Mouse (Mus musculus) limb, embryonic 13.5 days (tissue): ENCODE results near the gene S1pr3. TPM values are rescaled to one million over a fixed set of nuclear protein-coding genes. Genes with fewer than 3 reads are reported as not detected.

Source experiments
- ATAC-seq: fragments of 200-750 bp; cut with Nextera tagmentation; 2 replicates; pipeline ENCODE4 v1.8.0; 2017; ENCODE audit warnings: low read depth, moderate number of reproducible peaks, moderate TSS enrichment; ENCODE audit not compliant: low FRiP score
- H3K27ac ChIP-seq: fragments of 300-500 bp; sonication (generic); 2 replicates; pipeline ENCODE4 v1.5.1; 2015; ENCODE audit warnings: inconsistent platforms, mild to moderate bottlenecking, moderate library complexity
- H3K27me3 ChIP-seq: fragments of 300-500 bp; sonication (generic); 2 replicates; pipeline ENCODE4 v1.6.1; 2015; ENCODE audit warnings: mild to moderate bottlenecking, inconsistent platforms
- H3K36me3 ChIP-seq: fragments of 300-500 bp; sonication (generic); 2 replicates; pipeline ENCODE4 v1.6.1; 2015; ENCODE audit warnings: inconsistent platforms, mild to moderate bottlenecking, moderate library complexity
- H3K4me1 ChIP-seq: fragments of 300-500 bp; sonication (generic); 2 replicates; pipeline ENCODE4 v1.6.1; 2015; ENCODE audit warnings: inconsistent platforms
- H3K4me2 ChIP-seq: fragments of 300-500 bp; sonication (generic); replicated peaks from 2 replicates; pipeline ENCODE4 v1.6.1; 2015; ENCODE audit warnings: inconsistent platforms, mild to moderate bottlenecking, moderate library complexity
- H3K4me3 ChIP-seq: fragments of 300-500 bp; sonication (generic); 2 replicates; pipeline ENCODE4 v1.5.1; 2015; ENCODE audit warnings: moderate library complexity, mild to moderate bottlenecking, inconsistent platforms
- H3K9ac ChIP-seq: fragments of 300-500 bp; sonication (generic); 2 replicates; pipeline ENCODE4 v1.6.1; 2015; ENCODE audit warnings: mild to moderate bottlenecking, inconsistent platforms
- H3K9me3 ChIP-seq: fragments of 300-500 bp; sonication (generic); 2 replicates; pipeline ENCODE4 v1.6.1; 2016; ENCODE audit warnings: inconsistent platforms
- WGBS: fragments of 180-500 bp; shearing (Covaris S2); methylation state at CpG from one replicate; pipeline ENCODE4 v1.1.7; 2015; 5-methylcytosine and 5-hydroxymethylcytosine counted together
- polyA plus RNA-seq: library from polyadenylated mRNA; unstranded; fragments of >200 nt; fragmentation: Nextera tagmentation; extraction: Ambion mirVana; gene quantifications from 2 replicates; pipeline ENCODE4 v1.2.1, GENCODE M21; 2015

S1pr3 gene
- polyA plus RNA-seq, 1 experiment from 2014 or later: 161 TPM

DNA sequence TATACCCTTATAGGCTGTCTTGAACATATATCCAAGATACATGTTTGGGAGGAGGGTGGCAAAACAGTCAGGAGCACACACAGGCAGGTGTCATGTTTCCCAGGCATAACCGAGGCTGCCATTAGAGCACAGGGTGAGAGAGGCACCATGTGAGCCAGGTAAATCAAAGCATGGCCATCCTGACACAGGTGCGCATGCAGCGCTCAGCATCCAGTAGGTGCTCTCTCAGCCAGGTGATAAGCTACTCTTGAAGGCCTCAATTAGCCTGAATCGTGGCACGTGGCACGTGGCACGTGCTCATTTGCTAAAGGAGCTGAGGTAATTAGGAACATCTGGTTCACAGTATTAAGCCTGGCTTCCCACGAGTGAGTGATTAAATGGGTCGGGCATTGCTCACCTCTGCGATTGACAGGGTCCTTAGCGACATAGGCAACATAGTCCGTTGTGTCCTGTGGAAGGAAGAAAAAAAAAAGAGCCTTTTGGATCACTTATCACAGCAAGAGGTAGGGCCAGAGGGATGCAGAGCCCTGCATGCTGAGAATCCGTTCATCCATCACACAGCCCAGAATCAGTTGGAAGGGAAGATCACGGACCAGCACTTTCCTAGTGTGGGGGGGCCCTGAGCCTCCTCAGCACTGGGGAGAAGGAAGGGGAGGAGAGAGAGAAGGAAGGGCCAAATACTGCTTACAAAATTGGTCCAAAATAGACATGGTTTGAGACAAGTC is 57.8 kb downstream of the S1pr3 start:
- WGBS: 33% methylated on average over 14 of the region's 14 CpGs
- Histone ChIP-seq H3K4me1 (0 out of 2 replicates have a peak, but pooled peaks cover 4% of the 10 kb centered on the region), H3K27ac (no peak overlapping the region), H3K4me3 (no peak overlapping the region), H3K36me3 (no peaks in the 10 kb centered on the region), H3K9me3 (no peaks in the 10 kb centered on the region), H3K27me3 (peaks cover 3% of the 10 kb centered on the region; the same call in 1 of the 2 replicates), H3K4me2 (no peak overlapping the region), H3K9ac (no peak overlapping the region)
- ATAC-seq: no peak

DNA sequence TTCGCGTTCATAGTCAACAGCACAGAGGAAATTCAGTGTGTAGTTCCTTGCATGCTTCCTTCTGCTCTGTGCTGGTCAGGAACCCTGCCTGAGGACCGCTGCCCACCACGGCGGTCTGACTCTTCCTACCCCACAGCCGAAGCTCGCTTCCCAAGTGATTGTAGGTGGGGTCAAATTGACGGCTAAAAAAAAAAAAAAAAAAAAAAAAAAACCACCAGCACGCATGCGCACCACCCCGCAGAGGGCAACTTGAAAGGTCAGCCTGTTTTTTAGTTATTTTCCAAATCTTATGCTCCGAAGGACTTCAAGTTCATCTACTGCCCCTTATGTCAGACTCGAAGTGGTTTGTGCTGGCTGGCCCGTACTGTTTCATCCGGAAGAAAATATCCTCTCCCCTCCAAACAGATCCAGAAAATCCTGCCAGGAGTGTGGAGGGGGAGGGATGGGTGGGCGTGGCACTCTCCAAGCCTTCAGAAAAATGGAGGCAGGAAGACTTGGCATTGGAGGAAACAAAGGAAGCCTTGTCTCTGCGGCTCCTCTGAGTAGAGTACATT is 60.3 kb downstream of the S1pr3 start:
- no peak overlapping the region for H3K27ac ChIP-seq
- WGBS: 76% methylated on average over 17 of the region's 17 CpGs
- H3K36me3 ChIP-seq: no peaks in the 10 kb centered on the region
- 0 out of 2 replicates have a peak, but pooled peaks cover 4% of the 10 kb centered on the region for H3K4me1 ChIP-seq
- peaks cover 3% of the 10 kb centered on the region; the same call in 1 of the 2 replicates for H3K27me3 ChIP-seq
- no peaks in the 10 kb centered on the region for H3K9me3 ChIP-seq
- ATAC-seq: no peak
- no peak overlapping the region for H3K4me2 ChIP-seq
- no peak overlapping the region for H3K9ac ChIP-seq
- H3K4me3 ChIP-seq: no peak overlapping the region

Other genes starting within 250 kb of the S1pr3 start
- gene Nxnl2, start 237.6 kb upstream of the S1pr3 start, polyA plus RNA-seq: 10.0 and 11.3 TPM in 2 replicates
- gene Shc3, start 160.8 kb downstream of the S1pr3 start, polyA plus RNA-seq: 0.69 and 0.73 TPM in 2 replicates
- 299 and 324 TPM in 2 replicates for gene Cks2, start 236.6 kb downstream of the S1pr3 start, polyA plus RNA-seq
- gene Secisbp2, start 243.1 kb downstream of the S1pr3 start, polyA plus RNA-seq: 31.6 and 33.4 TPM in 2 replicates